Mouse (Mus musculus) forebrain, embryonic 12.5 days (tissue): ENCODE results near the gene Medag. TPM values are rescaled to one million over a fixed set of nuclear protein-coding genes. Genes with fewer than 3 reads are reported as not detected.

ENCODE experiments used
- ATAC-seq: fragments of 200-750 bp; cut with Nextera tagmentation; 2 replicates; pipeline ENCODE4 v1.8.0; 2017; ENCODE audit warnings: moderate TSS enrichment; ENCODE audit not compliant: low FRiP score
- H3K27ac ChIP-seq: fragments of 300-500 bp; sonication (generic); 2 replicates; pipeline ENCODE4 v1.5.1; 2016; ENCODE audit warnings: mild to moderate bottlenecking
- H3K27me3 ChIP-seq: fragments of 300-500 bp; sonication (generic); 2 replicates; pipeline ENCODE4 v1.6.1; 2016; ENCODE audit warnings: mild to moderate bottlenecking
- H3K36me3 ChIP-seq: fragments of 300-500 bp; sonication (generic); replicated peaks from 2 replicates; pipeline ENCODE4 v1.6.1; 2016; ENCODE audit warnings: mild to moderate bottlenecking
- H3K4me1 ChIP-seq: fragments of 300-500 bp; sonication (generic); 2 replicates; pipeline ENCODE4 v1.6.1; 2016
- H3K4me2 ChIP-seq: fragments of 300-500 bp; sonication (generic); 2 replicates; pipeline ENCODE4 v1.6.1; 2016; ENCODE audit warnings: mild to moderate bottlenecking, moderate library complexity
- H3K4me3 ChIP-seq: fragments of 300-500 bp; sonication (generic); replicated peaks from 2 replicates; pipeline ENCODE4 v1.5.1; 2016; ENCODE audit warnings: mild to moderate bottlenecking
- H3K9ac ChIP-seq: fragments of 300-500 bp; sonication (generic); 2 replicates; pipeline ENCODE4 v1.6.1; 2016; ENCODE audit warnings: mild to moderate bottlenecking
- H3K9me3 ChIP-seq: fragments of 300-500 bp; sonication (generic); 2 replicates; pipeline ENCODE4 v1.6.1; 2016
- WGBS: fragments of 180-500 bp; shearing (Covaris S2); methylation state at CpG from one replicate; pipeline ENCODE4 v1.1.7; 2016; 5-methylcytosine and 5-hydroxymethylcytosine counted together
- polyA plus RNA-seq: library from polyadenylated mRNA; unstranded; fragments of >200 nt; fragmentation: Nextera tagmentation; extraction: Ambion mirVana; gene quantifications from 2 replicates; pipeline ENCODE4 v1.2.1, GENCODE M21; 2016

Gene Medag
- polyA plus RNA-seq, 1 experiment from 2014 or later = 1.3 TPM

GRCm38 (mm10) chr5:149386294-149386850 lies 25.2 kb upstream of the Medag start:
- H3K4me3 ChIP-seq = no peak overlapping the region
- H3K36me3 ChIP-seq = no peaks in the 10 kb centered on the region
- H3K27me3 ChIP-seq = no peaks in the 10 kb centered on the region
- WGBS = 84% methylated on average over 5 of the region's 5 CpGs
- ATAC-seq = no peak
- H3K4me2 ChIP-seq = no peak overlapping the region
- peaks cover 4% of the 10 kb centered on the region for H3K4me1 ChIP-seq
- H3K9ac ChIP-seq = no peak overlapping the region
- H3K9me3 ChIP-seq = peaks cover 12% of the 10 kb centered on the region
- H3K27ac ChIP-seq = no peak overlapping the region

- no peaks in the 10 kb centered on the region for H3K4me1 ChIP-seq
- H3K4me2 ChIP-seq = no peak overlapping the region
- WGBS = 89% methylated on average over 5 of the region's 5 CpGs
- H3K4me3 ChIP-seq = no peak overlapping the region
- no peak overlapping the region for H3K27ac ChIP-seq
- H3K27me3 ChIP-seq = no peaks in the 10 kb centered on the region
- no peaks in the 10 kb centered on the region for H3K36me3 ChIP-seq
- no peak overlapping the region for H3K9ac ChIP-seq
- H3K9me3 ChIP-seq = peaks cover 8% of the 10 kb centered on the region
- ATAC-seq = no peak
Measured at GRCm38 (mm10) chr5:149388947-149389346, 22.6 kb upstream of the Medag start.

- 72% methylated on average over 11 of the region's 11 CpGs for WGBS
- no peak overlapping the region for H3K4me3 ChIP-seq
- H3K9ac ChIP-seq = no peak overlapping the region
- no peaks in the 10 kb centered on the region for H3K4me1 ChIP-seq
- H3K27ac ChIP-seq = no peak overlapping the region
- peaks cover 8% of the 10 kb centered on the region for H3K9me3 ChIP-seq
- H3K27me3 ChIP-seq = no peaks in the 10 kb centered on the region
- H3K36me3 ChIP-seq = no peaks in the 10 kb centered on the region
- ATAC-seq = no peak
- no peak overlapping the region for H3K4me2 ChIP-seq
Measured at GRCm38 (mm10) chr5:149389548-149390211, 21.9 kb upstream of the Medag start.

GRCm38 (mm10) chr5:149391574-149392375 lies 19.8 kb upstream of the Medag start:
- Histone ChIP-seq H3K4me3 (no peak overlapping the region), H3K9ac (no peak overlapping the region), H3K4me1 (no peaks in the 10 kb centered on the region), H3K9me3 (peaks cover 2% of the 10 kb centered on the region; the same call in 1 of the 2 replicates), H3K27ac (no peak overlapping the region), H3K36me3 (no peaks in the 10 kb centered on the region), H3K27me3 (no peaks in the 10 kb centered on the region), H3K4me2 (no peak overlapping the region)
- WGBS = 72% methylated on average over 18 of the region's 18 CpGs
- no peak for ATAC-seq

- H3K36me3 ChIP-seq = no peaks in the 10 kb centered on the region
- peaks cover 2% of the 10 kb centered on the region; the same call in 1 of the 2 replicates for H3K9me3 ChIP-seq
- no peak overlapping the region for H3K4me3 ChIP-seq
- H3K4me2 ChIP-seq = no peak overlapping the region
- no peaks in the 10 kb centered on the region for H3K27me3 ChIP-seq
- no peak overlapping the region for H3K9ac ChIP-seq
- no peak overlapping the region for H3K27ac ChIP-seq
- no peaks in the 10 kb centered on the region for H3K4me1 ChIP-seq
- 76% methylated on average over 6 of the region's 6 CpGs for WGBS
- no peak for ATAC-seq
Measured at GRCm38 (mm10) chr5:149392420-149392988, 19.0 kb upstream of the Medag start.

- Histone ChIP-seq H3K4me2 (no peak overlapping the region), H3K9ac (no peak overlapping the region), H3K9me3 (peaks cover 10% of the 10 kb centered on the region), H3K27me3 (no peaks in the 10 kb centered on the region), H3K27ac (no peak overlapping the region), H3K4me1 (no peaks in the 10 kb centered on the region), H3K4me3 (no peak overlapping the region), H3K36me3 (no peaks in the 10 kb centered on the region)
- 95% methylated on average over 7 of the region's 7 CpGs for WGBS
- ATAC-seq = no peak
Measured at GRCm38 (mm10) chr5:149401446-149401975, 10.0 kb upstream of the Medag start.

GRCm38 (mm10) chr5:149402029-149402428 lies 9.5 kb upstream of the Medag start:
- Histone ChIP-seq H3K27ac (no peak overlapping the region), H3K4me3 (no peak overlapping the region), H3K36me3 (no peaks in the 10 kb centered on the region), H3K4me2 (no peak overlapping the region), H3K4me1 (no peaks in the 10 kb centered on the region), H3K9ac (no peak overlapping the region), H3K27me3 (no peaks in the 10 kb centered on the region), H3K9me3 (peaks cover 10% of the 10 kb centered on the region)
- no peak for ATAC-seq
- WGBS = 92% methylated on average over 10 of the region's 10 CpGs

- no peak overlapping the region for H3K9ac ChIP-seq
- 82% methylated on average over 5 of the region's 5 CpGs for WGBS
- no peaks in the 10 kb centered on the region for H3K4me1 ChIP-seq
- H3K36me3 ChIP-seq = no peaks in the 10 kb centered on the region
- no peak for ATAC-seq
- no peak overlapping the region for H3K4me2 ChIP-seq
- no peak overlapping the region for H3K4me3 ChIP-seq
- H3K27me3 ChIP-seq = no peaks in the 10 kb centered on the region
- peaks cover 10% of the 10 kb centered on the region for H3K9me3 ChIP-seq
- no peak overlapping the region for H3K27ac ChIP-seq
Measured at GRCm38 (mm10) chr5:149403386-149403785, 8.2 kb upstream of the Medag start.

GRCm38 (mm10) chr5:149404710-149405109 lies 6.8 kb upstream of the Medag start:
- no peak for ATAC-seq
- no peak overlapping the region for H3K27ac ChIP-seq
- no peak overlapping the region for H3K4me2 ChIP-seq
- H3K36me3 ChIP-seq = no peaks in the 10 kb centered on the region
- 81% methylated on average over 5 of the region's 5 CpGs for WGBS
- no peaks in the 10 kb centered on the region for H3K4me1 ChIP-seq
- H3K9ac ChIP-seq = no peak overlapping the region
- no peak overlapping the region for H3K4me3 ChIP-seq
- no peaks in the 10 kb centered on the region for H3K27me3 ChIP-seq
- H3K9me3 ChIP-seq = peaks cover 10% of the 10 kb centered on the region

- H3K9ac ChIP-seq = no peak overlapping the region
- H3K36me3 ChIP-seq = no peaks in the 10 kb centered on the region
- peaks cover 13% of the 10 kb centered on the region; the same call in 1 of the 2 replicates for H3K27me3 ChIP-seq
- ATAC-seq = no peak
- no peak overlapping the region for H3K27ac ChIP-seq
- no peak overlapping the region for H3K4me2 ChIP-seq
- H3K4me3 ChIP-seq = no peak overlapping the region
- WGBS = 91% methylated on average over 8 of the region's 8 CpGs
- peaks cover 9% of the 10 kb centered on the region for H3K4me1 ChIP-seq
- H3K9me3 ChIP-seq = peaks cover 10% of the 10 kb centered on the region
Measured at GRCm38 (mm10) chr5:149406791-149407276, 4.7 kb upstream of the Medag start.

- Histone ChIP-seq H3K4me2 (no peak overlapping the region), H3K9ac (no peak overlapping the region), H3K27ac (no peak overlapping the region), H3K4me1 (peaks cover 16% of the 10 kb centered on the region), H3K4me3 (no peak overlapping the region), H3K36me3 (no peaks in the 10 kb centered on the region), H3K27me3 (peaks cover 28% of the 10 kb centered on the region), H3K9me3 (peaks cover 4% of the 10 kb centered on the region; the same call in 1 of the 2 replicates)
- 92% methylated on average over 3 of the region's 3 CpGs for WGBS
- no peak for ATAC-seq
Measured at GRCm38 (mm10) chr5:149409502-149409901, 2.0 kb upstream of the Medag start.

GRCm38 (mm10) chr5:149412194-149412575 lies 636 bp downstream of the Medag start:
- Histone ChIP-seq H3K4me1 (peaks cover 16% of the 10 kb centered on the region), H3K4me3 (peak overlapping the region; percentile 36), H3K36me3 (no peaks in the 10 kb centered on the region), H3K27me3 (peaks cover 28% of the 10 kb centered on the region), H3K9ac (peak overlapping the region; percentile 47), H3K27ac (no peak overlapping the region), H3K4me2 (peak overlapping the region; percentile 56), H3K9me3 (no peaks in the 10 kb centered on the region)
- peak; percentile 9; the same call in 1 of the 2 replicates for ATAC-seq
- 35% methylated on average over 11 of the region's 11 CpGs for WGBS
